Mouse (Mus musculus): Measurements from ENCODE around the gene Borcs5. TPM values are rescaled to one million over a fixed set of nuclear protein-coding genes. Genes with fewer than 3 reads are reported as not detected.
A peak's percentile ranks its signal among the peaks of the same experiment; 100 is the strongest.

Gene Borcs5
- polyA plus RNA-seq, 1 experiment from 2014 or later: 14.1 TPM

GRCm38 (mm10) chr6:134723326-134723725, 84.0 kb downstream of the Borcs5 start:
- H3K27ac ChIP-seq: no peak overlapping the region
- H3K9ac ChIP-seq: no peak overlapping the region
- ATAC-seq: no peak
- H3K9me3 ChIP-seq (replicated peaks): no peaks in the 10 kb centered on the region
- H3K4me3 ChIP-seq: no peak overlapping the region
- 87% methylated on average over 7 of the region's 7 CpGs for WGBS (ENCODE audit: insufficient replicate concordance)
- no peaks in the 10 kb centered on the region; the same call in 1 of the 2 replicates for H3K27me3 ChIP-seq (replicated peaks)
- no peaks in the 10 kb centered on the region for H3K4me1 ChIP-seq
- H3K4me2 ChIP-seq: no peak overlapping the region
- peaks cover 65% of the 10 kb centered on the region for H3K36me3 ChIP-seq

- no peak overlapping the region for H3K9ac ChIP-seq
- H3K4me2 ChIP-seq: no peak overlapping the region
- H3K9me3 ChIP-seq (replicated peaks): no peaks in the 10 kb centered on the region
- no peaks in the 10 kb centered on the region for H3K4me1 ChIP-seq
- 0 out of 2 replicates have a peak, but pooled peaks have one; percentile 35 for ATAC-seq
- no peaks in the 10 kb centered on the region for H3K27me3 ChIP-seq (replicated peaks)
- peak overlapping the region; percentile 49; the same call in 1 of the 2 replicates for H3K27ac ChIP-seq
- H3K36me3 ChIP-seq: peaks cover 60% of the 10 kb centered on the region
- 71% methylated on average over 9 of the region's 9 CpGs for WGBS (ENCODE audit: insufficient replicate concordance)
- no peak overlapping the region for H3K4me3 ChIP-seq
Measured at GRCm38 (mm10) chr6:134723833-134724553, 84.7 kb downstream of the Borcs5 start.

DNA sequence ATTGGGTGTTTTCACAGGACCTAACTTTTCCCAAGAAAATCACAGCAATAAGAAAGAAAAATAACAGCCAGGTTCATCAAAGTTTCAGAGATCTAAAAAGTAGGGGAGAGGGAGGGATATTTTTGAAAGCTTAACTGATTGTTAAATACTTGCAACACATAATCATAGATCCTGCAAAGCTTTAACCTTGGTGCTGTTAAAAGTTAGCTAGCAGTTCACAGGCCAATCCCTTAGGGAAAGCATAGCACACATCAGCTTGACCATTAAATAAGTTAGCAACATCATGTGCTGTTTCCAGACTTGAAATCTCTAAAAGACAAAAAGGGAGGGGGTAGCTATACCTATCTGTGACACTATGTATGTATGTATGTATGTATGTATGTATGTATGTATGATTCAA, 86.1 kb downstream of the Borcs5 start:
- peaks cover 46% of the 10 kb centered on the region for H3K36me3 ChIP-seq
- H3K27me3 ChIP-seq (replicated peaks): no peaks in the 10 kb centered on the region
- H3K9ac ChIP-seq: no peak overlapping the region
- no peak overlapping the region for H3K27ac ChIP-seq
- no peak for ATAC-seq
- H3K4me2 ChIP-seq: no peak overlapping the region
- peaks cover 1% of the 10 kb centered on the region for H3K4me1 ChIP-seq
- H3K9me3 ChIP-seq (replicated peaks): no peaks in the 10 kb centered on the region
- no peak overlapping the region for H3K4me3 ChIP-seq

DNA sequence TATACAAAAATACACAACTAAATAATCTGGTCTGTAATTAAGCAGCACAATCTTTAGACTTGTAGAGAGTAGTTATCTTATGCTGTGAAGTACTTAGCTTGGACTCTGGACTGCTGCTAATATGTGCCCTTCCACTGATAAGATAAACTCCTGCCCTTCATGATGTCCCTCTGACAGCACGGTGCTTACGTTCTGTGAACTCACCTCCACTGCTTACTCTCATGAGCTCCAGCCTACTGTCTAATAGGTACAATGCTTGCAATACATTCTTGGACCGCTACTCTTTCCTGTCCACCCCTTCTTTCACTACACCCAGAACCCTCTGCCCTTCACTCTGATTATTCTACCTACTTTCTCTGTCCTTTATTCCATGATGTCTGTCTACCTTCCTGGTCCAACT, 91.7 kb downstream of the Borcs5 start:
- H3K4me2 ChIP-seq: peak overlapping the region; percentile 27
- no peaks in the 10 kb centered on the region for H3K9me3 ChIP-seq (replicated peaks)
- H3K27ac ChIP-seq: peak overlapping the region; percentile 1; the same call in 1 of the 2 replicates
- no peak overlapping the region for H3K4me3 ChIP-seq
- H3K27me3 ChIP-seq (replicated peaks): no peaks in the 10 kb centered on the region
- H3K4me1 ChIP-seq: peaks cover 33% of the 10 kb centered on the region
- H3K9ac ChIP-seq: no peak overlapping the region
- peaks cover 19% of the 10 kb centered on the region; the same call in 1 of the 2 replicates for H3K36me3 ChIP-seq
- WGBS (ENCODE audit: insufficient replicate concordance): 38% methylated on average over 3 of the region's 3 CpGs
- peak; percentile 67 for ATAC-seq

GRCm38 (mm10) chr6:134732813-134733212, 93.5 kb downstream of the Borcs5 start:
- Histone ChIP-seq H3K9me3 (replicated peaks) (no peaks in the 10 kb centered on the region), H3K36me3 (peaks cover 24% of the 10 kb centered on the region), H3K4me3 (no peak overlapping the region), H3K27me3 (replicated peaks) (no peaks in the 10 kb centered on the region), H3K27ac (no peak overlapping the region), H3K4me2 (no peak overlapping the region), H3K4me1 (peaks cover 33% of the 10 kb centered on the region), H3K9ac (no peak overlapping the region)
- no peak for ATAC-seq
- WGBS (ENCODE audit: insufficient replicate concordance): 75% methylated on average over 8 of the region's 8 CpGs

GRCm38 (mm10) chr6:134733800-134734221, 94.5 kb downstream of the Borcs5 start:
- Histone ChIP-seq H3K27ac (no peak overlapping the region), H3K36me3 (peaks cover 25% of the 10 kb centered on the region), H3K4me2 (no peak overlapping the region), H3K4me3 (no peak overlapping the region), H3K27me3 (replicated peaks) (no peaks in the 10 kb centered on the region), H3K9me3 (replicated peaks) (no peaks in the 10 kb centered on the region), H3K4me1 (peaks cover 33% of the 10 kb centered on the region), H3K9ac (no peak overlapping the region)
- no peak for ATAC-seq
- 77% methylated on average over 5 of the region's 5 CpGs for WGBS (ENCODE audit: insufficient replicate concordance)

GRCm38 (mm10) chr6:134736853-134737252, 97.5 kb downstream of the Borcs5 start:
- Histone ChIP-seq H3K36me3 (peaks cover 36% of the 10 kb centered on the region), H3K4me2 (no peak overlapping the region), H3K27ac (no peak overlapping the region), H3K4me3 (no peak overlapping the region), H3K9me3 (replicated peaks) (no peaks in the 10 kb centered on the region), H3K9ac (no peak overlapping the region), H3K27me3 (replicated peaks) (no peaks in the 10 kb centered on the region), H3K4me1 (peaks cover 17% of the 10 kb centered on the region)
- 82% methylated on average over 3 of the region's 3 CpGs for whole genome bisulfite sequencing (ENCODE audit: insufficient replicate concordance)
- ATAC-seq: no peak

- no peak overlapping the region for H3K4me2 ChIP-seq
- H3K36me3 ChIP-seq: peaks cover 18% of the 10 kb centered on the region
- ATAC-seq: no peak
- H3K27ac ChIP-seq: no peak overlapping the region
- no peaks in the 10 kb centered on the region for H3K27me3 ChIP-seq (replicated peaks)
- no peaks in the 10 kb centered on the region for H3K4me1 ChIP-seq
- no peaks in the 10 kb centered on the region for H3K9me3 ChIP-seq (replicated peaks)
- no peak overlapping the region for H3K9ac ChIP-seq
- no peak overlapping the region for H3K4me3 ChIP-seq
Measured at GRCm38 (mm10) chr6:134743568-134743967, 104.3 kb downstream of the Borcs5 start.

GRCm38 (mm10) chr6:134745876-134746275, 106.6 kb downstream of the Borcs5 start:
- no peaks in the 10 kb centered on the region for H3K27me3 ChIP-seq (replicated peaks)
- no peak overlapping the region for H3K4me2 ChIP-seq
- H3K36me3 ChIP-seq: peaks cover 4% of the 10 kb centered on the region
- no peak overlapping the region for H3K4me3 ChIP-seq
- H3K9ac ChIP-seq: no peak overlapping the region
- no peaks in the 10 kb centered on the region for H3K9me3 ChIP-seq (replicated peaks)
- 0 out of 2 replicates have a peak, but pooled peaks cover 2% of the 10 kb centered on the region for H3K4me1 ChIP-seq
- no peak for ATAC-seq
- WGBS (ENCODE audit: insufficient replicate concordance): 87% methylated on average over 7 of the region's 7 CpGs
- no peak overlapping the region for H3K27ac ChIP-seq

- Histone ChIP-seq H3K4me3 (no peak overlapping the region), H3K4me2 (no peak overlapping the region), H3K9me3 (replicated peaks) (no peaks in the 10 kb centered on the region), H3K36me3 (peaks cover 4% of the 10 kb centered on the region), H3K4me1 (0 out of 2 replicates have a peak, but pooled peaks cover 6% of the 10 kb centered on the region), H3K27ac (no peak overlapping the region), H3K9ac (no peak overlapping the region), H3K27me3 (replicated peaks) (no peaks in the 10 kb centered on the region)
- ATAC-seq: no peak
- WGBS (ENCODE audit: insufficient replicate concordance): 83% methylated on average over 3 of the region's 3 CpGs
Measured at GRCm38 (mm10) chr6:134748126-134748525, 108.8 kb downstream of the Borcs5 start.

GRCm38 (mm10) chr6:134751087-134751486, 111.8 kb downstream of the Borcs5 start:
- no peaks in the 10 kb centered on the region for H3K27me3 ChIP-seq (replicated peaks)
- H3K36me3 ChIP-seq: peaks cover 16% of the 10 kb centered on the region
- ATAC-seq: no peak
- no peak overlapping the region for H3K27ac ChIP-seq
- H3K4me2 ChIP-seq: no peak overlapping the region
- H3K9ac ChIP-seq: no peak overlapping the region
- no peaks in the 10 kb centered on the region for H3K9me3 ChIP-seq (replicated peaks)
- H3K4me1 ChIP-seq: peaks cover 19% of the 10 kb centered on the region
- H3K4me3 ChIP-seq: no peak overlapping the region
- 82% methylated on average over 4 of the region's 4 CpGs for WGBS (ENCODE audit: insufficient replicate concordance)

DNA sequence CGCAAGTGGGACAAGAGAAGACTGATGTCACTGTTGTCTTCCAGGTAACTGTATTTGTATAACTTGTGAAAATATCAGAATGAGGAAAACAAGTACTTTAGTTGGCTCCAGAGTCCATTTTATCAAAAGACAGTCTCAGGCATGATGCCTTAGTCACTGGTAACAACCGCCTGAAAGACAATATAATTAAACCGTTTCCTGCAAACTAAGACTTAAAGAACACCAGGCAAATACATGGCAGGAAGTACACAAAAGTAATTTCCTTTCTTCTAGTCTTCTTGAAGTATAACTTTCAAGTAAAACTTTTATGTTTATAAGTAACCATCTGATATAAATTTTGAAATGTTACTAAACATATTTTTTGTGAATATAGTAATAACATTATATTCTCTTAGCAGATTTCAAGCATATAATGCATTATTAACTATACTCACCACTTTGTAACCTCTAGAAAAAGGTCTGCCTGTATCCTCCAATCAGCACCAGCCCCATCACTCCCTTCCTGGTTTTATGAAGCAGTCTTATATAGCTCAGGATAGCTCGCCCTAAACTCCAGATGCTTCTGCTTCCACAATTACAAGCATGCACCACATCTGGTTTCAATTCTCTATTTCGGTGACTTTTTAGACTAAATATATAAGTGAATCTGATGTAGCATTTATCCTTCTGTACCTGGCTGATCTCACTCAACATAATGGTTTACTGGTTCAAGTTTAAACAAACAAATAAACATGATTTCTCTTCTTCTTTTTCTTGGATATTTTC, 112.8 kb downstream of the Borcs5 start:
- Histone ChIP-seq H3K36me3 (peaks cover 23% of the 10 kb centered on the region), H3K4me1 (peaks cover 26% of the 10 kb centered on the region), H3K4me3 (no peak overlapping the region), H3K27ac (no peak overlapping the region), H3K9ac (no peak overlapping the region), H3K9me3 (replicated peaks) (no peaks in the 10 kb centered on the region), H3K27me3 (replicated peaks) (no peaks in the 10 kb centered on the region), H3K4me2 (no peak overlapping the region)
- WGBS (ENCODE audit: insufficient replicate concordance): 82% methylated on average over 5 of the region's 5 CpGs
- ATAC-seq: no peak

All from liver, embryonic 12.5 days (tissue).